Mouse (Mus musculus): ENCODE data around the gene Gm11011.

Gm11011 gene

GRCm38 (mm10) chr2:169597971-169598370 is 10.4 kb upstream of the Gm11011 start:
- Histone ChIP-seq H3K9me3 (ENCODE audit: low read length) (peaks cover 5% of the 10 kb centered on the region), H3K4me1 (replicated peaks; ENCODE audit: low read depth, low read length) (no peaks in the 10 kb centered on the region; the same call in 1 of the 2 replicates), H3K4me3 (replicated peaks; ENCODE audit: low read length) (no peak overlapping the region), H3K27me3 (ENCODE audit: insufficient read depth, low read length) (peaks cover 23% of the 10 kb centered on the region), H3K36me3 (ENCODE audit: insufficient read depth, low read length) (no peaks in the 10 kb centered on the region)
- TF ChIP-seq CTCF (conservative IDR thresholded peaks at IDR 0.05; ENCODE audit: low read length) (no peak), POU5F1 (IDR thresholded peaks at IDR 0.05; ENCODE audit: borderline replicate concordance, low read length) (no peak), NANOG (IDR thresholded peaks at IDR 0.05; ENCODE audit: borderline replicate concordance, low read length) (no peak)

DNA sequence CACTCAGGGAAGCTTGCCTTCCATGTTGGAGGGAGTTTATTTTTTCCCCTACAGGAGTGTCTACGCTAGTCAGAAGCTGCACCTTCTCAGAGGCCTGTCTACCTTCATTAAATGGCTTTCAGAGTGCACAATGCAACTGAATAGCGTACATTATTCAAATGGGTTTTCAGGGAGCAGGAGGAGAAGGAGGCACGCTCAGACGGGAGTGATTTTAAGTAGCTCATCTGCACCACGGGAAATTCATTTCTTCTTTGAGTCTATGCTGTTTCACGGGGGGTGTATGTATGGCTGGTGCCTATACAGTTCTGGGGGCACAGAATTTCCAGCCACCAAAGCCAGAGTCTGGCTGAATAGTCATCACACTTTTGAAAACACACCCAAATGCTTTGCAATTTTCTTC is 9.8 kb upstream of the Gm11011 start:
- Histone ChIP-seq H3K36me3 (ENCODE audit: insufficient read depth, low read length) (no peaks in the 10 kb centered on the region), H3K4me3 (replicated peaks; ENCODE audit: low read length) (no peak overlapping the region), H3K9me3 (ENCODE audit: low read length) (peaks cover 3% of the 10 kb centered on the region), H3K27me3 (ENCODE audit: insufficient read depth, low read length) (peaks cover 19% of the 10 kb centered on the region), H3K4me1 (replicated peaks; ENCODE audit: low read depth, low read length) (no peaks in the 10 kb centered on the region; the same call in 1 of the 2 replicates)
- TF ChIP-seq POU5F1 (IDR thresholded peaks at IDR 0.05; ENCODE audit: borderline replicate concordance, low read length) (no peak), NANOG (IDR thresholded peaks at IDR 0.05; ENCODE audit: borderline replicate concordance, low read length) (no peak), CTCF (conservative IDR thresholded peaks at IDR 0.05; ENCODE audit: low read length) (no peak)

GRCm38 (mm10) chr2:169593742-169594141 is 6.2 kb upstream of the Gm11011 start:
- Histone ChIP-seq H3K9me3 (ENCODE audit: low read length) (no peaks in the 10 kb centered on the region), H3K36me3 (ENCODE audit: insufficient read depth, low read length) (no peaks in the 10 kb centered on the region), H3K4me1 (replicated peaks; ENCODE audit: low read depth, low read length) (peaks cover 22% of the 10 kb centered on the region), H3K27me3 (ENCODE audit: insufficient read depth, low read length) (0 out of 2 replicates have a peak, but pooled peaks cover under 1% of the 10 kb centered on the region), H3K4me3 (replicated peaks; ENCODE audit: low read length) (no peak overlapping the region)
- no peak for TF ChIP-seq CTCF (conservative IDR thresholded peaks at IDR 0.05; ENCODE audit: low read length)
- TF ChIP-seq NANOG (IDR thresholded peaks at IDR 0.05; ENCODE audit: borderline replicate concordance, low read length), result no peak
- TF ChIP-seq POU5F1 (IDR thresholded peaks at IDR 0.05; ENCODE audit: borderline replicate concordance, low read length), result no peak

DNA sequence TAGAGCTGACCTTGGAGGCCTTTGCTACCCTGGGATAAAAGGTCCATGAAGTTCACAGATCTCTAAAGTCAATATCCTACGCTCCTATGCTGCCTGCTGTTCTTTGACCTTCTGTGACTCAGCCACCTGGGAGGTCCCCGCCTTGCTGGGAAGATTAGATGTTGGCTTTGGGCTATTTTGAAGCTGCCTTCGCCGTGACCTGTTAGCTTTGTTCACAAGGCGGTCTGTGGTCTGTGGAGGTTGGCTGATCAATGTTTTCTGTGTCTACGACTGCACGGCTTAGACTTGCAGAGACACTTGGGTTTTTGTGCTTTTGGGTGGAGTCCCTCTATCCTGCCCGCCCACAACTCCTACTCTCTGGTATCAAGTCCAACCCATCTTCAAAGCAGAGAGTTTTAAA is 2.9 kb upstream of the Gm11011 start:
- H3K4me3 ChIP-seq (replicated peaks; ENCODE audit: low read length), result no peak overlapping the region
- H3K36me3 ChIP-seq (ENCODE audit: insufficient read depth, low read length), result no peaks in the 10 kb centered on the region
- no peak for TF ChIP-seq CTCF (conservative IDR thresholded peaks at IDR 0.05; ENCODE audit: low read length)
- no peak for TF ChIP-seq POU5F1 (IDR thresholded peaks at IDR 0.05; ENCODE audit: borderline replicate concordance, low read length)
- TF ChIP-seq NANOG (IDR thresholded peaks at IDR 0.05; ENCODE audit: borderline replicate concordance, low read length), result no peak
- H3K9me3 ChIP-seq (ENCODE audit: low read length), result no peaks in the 10 kb centered on the region
- H3K27me3 ChIP-seq (ENCODE audit: insufficient read depth, low read length), result no peaks in the 10 kb centered on the region
- H3K4me1 ChIP-seq (replicated peaks; ENCODE audit: low read depth, low read length), result peaks cover 43% of the 10 kb centered on the region

- H3K36me3 ChIP-seq (ENCODE audit: insufficient read depth, low read length), result no peaks in the 10 kb centered on the region
- no peaks in the 10 kb centered on the region for H3K9me3 ChIP-seq (ENCODE audit: low read length)
- H3K4me3 ChIP-seq (replicated peaks; ENCODE audit: low read length), result no peak overlapping the region
- H3K4me1 ChIP-seq (replicated peaks; ENCODE audit: low read depth, low read length), result peaks cover 48% of the 10 kb centered on the region
- H3K27me3 ChIP-seq (ENCODE audit: insufficient read depth, low read length), result no peaks in the 10 kb centered on the region
- TF ChIP-seq POU5F1 (IDR thresholded peaks at IDR 0.05; ENCODE audit: borderline replicate concordance, low read length), result no peak
Measured at GRCm38 (mm10) chr2:169589697-169590096, 2.2 kb upstream of the Gm11011 start.

- Histone ChIP-seq H3K4me1 (replicated peaks; ENCODE audit: low read depth, low read length) (peaks cover 48% of the 10 kb centered on the region), H3K9me3 (ENCODE audit: low read length) (no peaks in the 10 kb centered on the region), H3K27me3 (ENCODE audit: insufficient read depth, low read length) (no peaks in the 10 kb centered on the region), H3K36me3 (ENCODE audit: insufficient read depth, low read length) (no peaks in the 10 kb centered on the region), H3K4me3 (replicated peaks; ENCODE audit: low read length) (no peak overlapping the region)
- no peak for TF ChIP-seq POU5F1 (IDR thresholded peaks at IDR 0.05; ENCODE audit: borderline replicate concordance, low read length)
- no peak for TF ChIP-seq NANOG (IDR thresholded peaks at IDR 0.05; ENCODE audit: borderline replicate concordance, low read length)
- no peak for TF ChIP-seq CTCF (conservative IDR thresholded peaks at IDR 0.05; ENCODE audit: low read length)
Measured at GRCm38 (mm10) chr2:169586688-169587087, 857 bp downstream of the Gm11011 start.

- Histone ChIP-seq H3K27me3 (ENCODE audit: insufficient read depth, low read length) (no peaks in the 10 kb centered on the region), H3K4me3 (replicated peaks; ENCODE audit: low read length) (0 out of 2 replicates have a peak overlapping the region, but pooled peaks have one; percentile 1), H3K4me1 (replicated peaks; ENCODE audit: low read depth, low read length) (peaks cover 45% of the 10 kb centered on the region), H3K36me3 (ENCODE audit: insufficient read depth, low read length) (no peaks in the 10 kb centered on the region), H3K9me3 (ENCODE audit: low read length) (no peaks in the 10 kb centered on the region)
- TF ChIP-seq CTCF (conservative IDR thresholded peaks at IDR 0.05; ENCODE audit: low read length) (no peak), POU5F1 (IDR thresholded peaks at IDR 0.05; ENCODE audit: borderline replicate concordance, low read length) (no peak), NANOG (IDR thresholded peaks at IDR 0.05; ENCODE audit: borderline replicate concordance, low read length) (no peak)
Measured at GRCm38 (mm10) chr2:169585631-169586285, 1.8 kb downstream of the Gm11011 start.

DNA sequence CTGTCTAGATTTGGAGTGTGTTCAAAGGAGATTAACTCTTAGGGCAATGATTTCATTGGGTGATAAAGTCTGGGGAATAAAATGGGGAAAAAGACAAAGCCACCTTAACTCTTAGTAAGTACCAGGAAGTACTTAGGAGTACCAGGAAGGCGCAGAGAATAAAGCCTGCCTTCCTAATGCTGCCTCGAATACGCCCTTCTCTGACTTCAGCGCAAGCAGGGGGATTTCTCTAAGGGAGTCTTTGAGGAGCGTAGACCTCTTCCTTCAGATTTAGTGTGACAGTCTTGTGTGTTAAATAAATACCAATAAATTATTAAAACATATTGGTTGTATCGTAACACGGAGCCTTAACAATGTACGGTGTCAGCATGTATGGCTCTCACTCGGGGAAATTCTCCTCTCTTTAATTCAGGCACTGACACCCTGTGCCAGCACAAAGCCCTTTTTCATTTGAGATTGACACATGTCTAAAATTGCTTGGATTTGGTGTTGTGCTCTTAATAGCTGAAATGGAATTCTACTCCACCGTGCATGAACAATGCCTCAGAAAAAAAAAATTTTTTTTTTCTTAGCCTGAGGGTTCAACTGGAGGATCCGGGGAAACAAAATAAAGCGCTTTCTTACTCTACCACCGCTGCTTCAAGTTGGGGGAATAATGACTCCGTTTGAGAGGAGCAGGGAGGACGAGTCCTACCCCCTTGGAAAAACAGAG is 2.6 kb downstream of the Gm11011 start:
- H3K4me1 ChIP-seq (replicated peaks; ENCODE audit: low read depth, low read length), result peaks cover 38% of the 10 kb centered on the region
- H3K9me3 ChIP-seq (ENCODE audit: low read length), result no peaks in the 10 kb centered on the region
- no peaks in the 10 kb centered on the region for H3K27me3 ChIP-seq (ENCODE audit: insufficient read depth, low read length)
- no peak for TF ChIP-seq POU5F1 (IDR thresholded peaks at IDR 0.05; ENCODE audit: borderline replicate concordance, low read length)
- TF ChIP-seq CTCF (conservative IDR thresholded peaks at IDR 0.05; ENCODE audit: low read length), result no peak
- TF ChIP-seq NANOG (IDR thresholded peaks at IDR 0.05; ENCODE audit: borderline replicate concordance, low read length), result no peak
- no peaks in the 10 kb centered on the region for H3K36me3 ChIP-seq (ENCODE audit: insufficient read depth, low read length)
- 0 out of 2 replicates have a peak overlapping the region, but pooled peaks have one; percentile 1 for H3K4me3 ChIP-seq (replicated peaks; ENCODE audit: low read length)

Data from E14TG2a.4 (cell line).